Mouse (Mus musculus) CD8-positive naive resting alpha-beta T cell, adult 2 months (primary cell): ENCODE measurements around the gene Grik3.

Experiments
- DNase-seq, 2 experiments: peaks; one replicate each; pipeline ENCODE4 v3.0.0; 2022; ENCODE audit warnings: low read depth in 2 of 2, low spot score in 2 of 2

Grik3 gene

GRCm38 (mm10) chr4:125717881-125718280, 227.4 kb downstream of the Grik3 start:
- DNase-seq: no peak

- no peak for DNase-seq
Measured at GRCm38 (mm10) chr4:125718429-125719140, 228.1 kb downstream of the Grik3 start.

- no peak for DNase-seq
Measured at GRCm38 (mm10) chr4:125726241-125726640, 235.7 kb downstream of the Grik3 start.

- DNase-seq: no peak
Measured at GRCm38 (mm10) chr4:125727030-125727429, 236.5 kb downstream of the Grik3 start.

- DNase-seq: no peak
Measured at GRCm38 (mm10) chr4:125727626-125728025, 237.1 kb downstream of the Grik3 start.

- DNase-seq: no peak
Measured at GRCm38 (mm10) chr4:125728091-125728863, 237.8 kb downstream of the Grik3 start.

- no peak for DNase-seq
Measured at GRCm38 (mm10) chr4:125729305-125730220, 239.1 kb downstream of the Grik3 start.

- DNase-seq: no peak
Measured at GRCm38 (mm10) chr4:125730751-125731150, 240.3 kb downstream of the Grik3 start.

GRCm38 (mm10) chr4:125736783-125737182, 246.3 kb downstream of the Grik3 start:
- no peak for DNase-seq

- DNase-seq: no peak
Measured at GRCm38 (mm10) chr4:125738825-125739224, 248.3 kb downstream of the Grik3 start.

GRCm38 (mm10) chr4:125742162-125742571, 251.7 kb downstream of the Grik3 start:
- DNase-seq: no peak

- no peak for DNase-seq
Measured at GRCm38 (mm10) chr4:125745902-125746301, 255.4 kb downstream of the Grik3 start.

- DNase-seq: no peak
Measured at GRCm38 (mm10) chr4:125756393-125756792, 265.9 kb downstream of the Grik3 start.

- DNase-seq: no peak
Measured at GRCm38 (mm10) chr4:125760326-125760725, 269.8 kb downstream of the Grik3 start.

- no peak for DNase-seq
Measured at GRCm38 (mm10) chr4:125763056-125763455, 272.6 kb downstream of the Grik3 start.
